Mouse (Mus musculus) ES-Bruce4 (cell line): ENCODE data around the gene Irgm2. TPM values are rescaled to one million over a fixed set of nuclear protein-coding genes. Genes with fewer than 3 reads are reported as not detected.
A peak's percentile ranks its signal among the peaks of the same experiment; 100 is the strongest.
"Not testable (repeated sequence)": the region's sequence is repeated elsewhere in the genome, so short reads cannot be mapped to it uniquely, and the experiment has no call there.

Source experiments
- H3K27ac ChIP-seq: 2 replicates; pipeline ENCODE4 v1.5.1; 2012; ENCODE audit warnings: low read length, inconsistent platforms; ENCODE audit not compliant: insufficient read depth
- H3K27me3 ChIP-seq: 2 replicates; pipeline ENCODE4 v1.6.1; 2012; ENCODE audit warnings: mild to moderate bottlenecking, low read length, inconsistent platforms; ENCODE audit not compliant: control insufficient read depth, poor library complexity, insufficient read depth, severe bottlenecking
- H3K36me3 ChIP-seq: 2 replicates; pipeline ENCODE4 v1.6.1; 2012; ENCODE audit warnings: inconsistent platforms, mild to moderate bottlenecking, low read length, moderate library complexity; ENCODE audit not compliant: control insufficient read depth, poor library complexity, insufficient read depth, severe bottlenecking
- H3K4me1 ChIP-seq: one replicate; pipeline ENCODE4 v1.8.1; 2011; ENCODE audit warnings: low read length; ENCODE audit not compliant: control insufficient read depth, insufficient read depth
- H3K4me3 ChIP-seq: 2 replicates; pipeline ENCODE4 v1.5.1; 2011; ENCODE audit warnings: low read depth, mild to moderate bottlenecking, low read length
- H3K9ac ChIP-seq: 2 replicates; pipeline ENCODE4 v1.6.1; 2012; ENCODE audit warnings: low read depth, mild to moderate bottlenecking, inconsistent platforms; ENCODE audit not compliant: poor library complexity, severe bottlenecking
- H3K9me3 ChIP-seq: replicated peaks from 2 replicates; pipeline ENCODE4 v1.6.1; 2012; ENCODE audit warnings: mild to moderate bottlenecking, low read length, inconsistent platforms; ENCODE audit not compliant: control insufficient read depth, poor library complexity, insufficient read depth, severe bottlenecking
- CTCF ChIP-seq: IDR thresholded peaks from one replicate; pipeline ENCODE4 v1.8.1; 2011; ENCODE audit warnings: low read depth, low read length
- EP300 ChIP-seq: IDR thresholded peaks from 2 replicates; pipeline ENCODE4 v1.6.1; 2011; ENCODE audit warnings: low read depth, low read length; ENCODE audit not compliant: insufficient read depth
- POLR2A ChIP-seq: IDR thresholded peaks from one replicate; pipeline ENCODE4 v1.8.1; 2011; ENCODE audit warnings: low read length; ENCODE audit not compliant: insufficient read depth
- polyA plus RNA-seq: library from polyadenylated mRNA; stranded (reverse); fragments of >200 nt; gene quantifications from 2 replicates; pipeline ENCODE4 v1.2.4, GENCODE M21; 2011; ENCODE audit warnings: low read depth; ENCODE audit not compliant: missing spikeins, insufficient read depth, insufficient read length

The Irgm2 gene
- polyA plus RNA-seq, 1 experiment: 5.6 TPM

GRCm38 (mm10) chr11:58230396-58230910 is 31.0 kb downstream of the Irgm2 start:
- no peaks in the 10 kb centered on the region for H3K4me1 ChIP-seq

DNA sequence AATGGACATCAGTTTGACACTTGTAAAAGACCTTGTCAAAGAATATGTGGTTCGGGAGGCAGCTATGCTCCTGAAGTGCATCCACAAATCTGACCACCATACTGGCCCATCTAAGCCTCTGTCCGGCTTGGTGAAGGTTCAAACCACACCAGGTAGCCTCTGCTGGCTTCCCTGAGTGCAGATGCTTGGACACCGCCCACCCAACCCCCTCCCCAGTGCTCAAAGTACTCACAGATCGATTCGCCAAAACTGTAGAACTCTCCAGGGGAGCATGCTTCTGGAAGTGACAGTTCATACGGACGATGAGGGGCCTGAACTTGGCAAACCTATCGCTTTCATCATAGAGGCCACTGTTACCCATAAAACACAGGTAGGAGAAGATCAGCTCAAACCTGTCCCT is 31.7 kb downstream of the Irgm2 start:
- no peak overlapping the region for H3K4me3 ChIP-seq

More at GRCm38 (mm10) chr11:58230396-58230910, 31.0 kb downstream of the Irgm2 start:
- no peak overlapping the region for H3K9ac ChIP-seq
- no peaks in the 10 kb centered on the region for H3K9me3 ChIP-seq
- no peak overlapping the region for H3K27ac ChIP-seq
- no peaks in the 10 kb centered on the region for H3K27me3 ChIP-seq
- no peaks in the 10 kb centered on the region for H3K36me3 ChIP-seq
- TF ChIP-seq CTCF: no peak
- no peak for TF ChIP-seq EP300
- no peak for TF ChIP-seq POLR2A
- H3K4me3 ChIP-seq: no peak overlapping the region

GRCm38 (mm10) chr11:58234551-58234950 is 35.1 kb downstream of the Irgm2 start:
- not testable (repeated sequence) for H3K4me3 ChIP-seq, H3K4me1 ChIP-seq, H3K9ac ChIP-seq, H3K9me3 ChIP-seq, H3K27ac ChIP-seq, H3K36me3 ChIP-seq, H3K27me3 ChIP-seq

More for the DNA sequence above, 31.7 kb downstream of the Irgm2 start:
- Histone ChIP-seq H3K27me3 (no peaks in the 10 kb centered on the region), H3K9ac (no peak overlapping the region), H3K36me3 (no peaks in the 10 kb centered on the region), H3K4me1 (no peaks in the 10 kb centered on the region), H3K27ac (no peak overlapping the region), H3K9me3 (no peaks in the 10 kb centered on the region)
- no peak for TF ChIP-seq CTCF
- TF ChIP-seq POLR2A: no peak
- TF ChIP-seq EP300: no peak

GRCm38 (mm10) chr11:58235152-58235551 is 35.7 kb downstream of the Irgm2 start:
- TF ChIP-seq CTCF: peak; percentile 93
- no peak for TF ChIP-seq POLR2A
- TF ChIP-seq EP300: no peak
- no peak overlapping the region for H3K9ac ChIP-seq
- no peaks in the 10 kb centered on the region for H3K36me3 ChIP-seq
- H3K27me3 ChIP-seq: no peaks in the 10 kb centered on the region
- no peak overlapping the region for H3K27ac ChIP-seq
- H3K4me3 ChIP-seq: no peak overlapping the region
- H3K4me1 ChIP-seq: no peaks in the 10 kb centered on the region
- H3K9me3 ChIP-seq: no peaks in the 10 kb centered on the region

GRCm38 (mm10) chr11:58238840-58239791 is 39.7 kb downstream of the Irgm2 start:
- H3K36me3 ChIP-seq: no peaks in the 10 kb centered on the region
- no peaks in the 10 kb centered on the region for H3K9me3 ChIP-seq
- TF ChIP-seq POLR2A (peak; percentile 33), CTCF (peak; percentile 78), EP300 (0 out of 2 replicates have a peak, but pooled peaks have one; percentile 6)
- no peak overlapping the region for H3K9ac ChIP-seq
- H3K4me3 ChIP-seq: peak overlapping the region; percentile 82
- H3K4me1 ChIP-seq: no peaks in the 10 kb centered on the region
- H3K27me3 ChIP-seq: no peaks in the 10 kb centered on the region
- no peak overlapping the region for H3K27ac ChIP-seq

DNA sequence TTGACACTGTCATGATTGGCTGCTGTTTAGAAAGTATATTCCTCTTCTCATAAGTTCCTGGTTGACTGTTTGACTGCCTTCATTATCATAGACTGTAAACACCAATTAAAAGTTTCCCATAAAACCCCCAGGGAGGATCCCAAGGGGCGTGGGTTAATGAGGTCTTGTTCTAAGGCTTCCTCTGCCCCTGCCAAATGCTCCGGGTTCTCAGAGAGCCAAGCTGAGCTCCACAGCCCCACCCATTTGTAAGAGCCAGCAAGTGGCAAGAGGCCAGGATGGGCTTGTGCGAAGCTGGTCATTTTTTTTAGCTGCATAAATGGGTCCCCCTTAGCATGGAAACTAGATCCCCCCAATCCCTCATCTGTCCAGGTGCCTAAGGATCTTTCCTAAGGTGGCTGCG is 47.9 kb downstream of the Irgm2 start:
- H3K9ac ChIP-seq: no peak overlapping the region
- no peaks in the 10 kb centered on the region for H3K27me3 ChIP-seq
- no peak for TF ChIP-seq CTCF
- TF ChIP-seq POLR2A: no peak
- TF ChIP-seq EP300: no peak
- H3K4me1 ChIP-seq: no peaks in the 10 kb centered on the region
- H3K36me3 ChIP-seq: no peaks in the 10 kb centered on the region
- H3K27ac ChIP-seq: no peak overlapping the region
- H3K9me3 ChIP-seq: no peaks in the 10 kb centered on the region; the same call in 1 of the 2 replicates
- no peak overlapping the region for H3K4me3 ChIP-seq
